Mouse (Mus musculus) gastrocnemius, postnatal 14 days (tissue): ENCODE results near the gene Ddit4. TPM values are rescaled to one million over a fixed set of nuclear protein-coding genes. Genes with fewer than 3 reads are reported as not detected.

Experiments
- DNase-seq: peaks from one replicate; pipeline ENCODE4 v3.0.0; 2021; ENCODE audit warnings: mixed read lengths
- intact Hi-C: fragments of 180-260 bp; cut with DNase I; formaldehyde crosslinking; loops from one replicate; pipeline ENCODE4 v1.15.1; 2025; ENCODE audit warnings: low total_unique reads
- total RNA-seq, 2 experiments: library from RNA; stranded (reverse); gene quantifications; 2 replicates each; pipeline ENCODE4 v1.2.3; 2021

Gene Ddit4
- total RNA-seq, 2 experiments from 2014 or later: 15.4 to 70.6 TPM

DNA sequence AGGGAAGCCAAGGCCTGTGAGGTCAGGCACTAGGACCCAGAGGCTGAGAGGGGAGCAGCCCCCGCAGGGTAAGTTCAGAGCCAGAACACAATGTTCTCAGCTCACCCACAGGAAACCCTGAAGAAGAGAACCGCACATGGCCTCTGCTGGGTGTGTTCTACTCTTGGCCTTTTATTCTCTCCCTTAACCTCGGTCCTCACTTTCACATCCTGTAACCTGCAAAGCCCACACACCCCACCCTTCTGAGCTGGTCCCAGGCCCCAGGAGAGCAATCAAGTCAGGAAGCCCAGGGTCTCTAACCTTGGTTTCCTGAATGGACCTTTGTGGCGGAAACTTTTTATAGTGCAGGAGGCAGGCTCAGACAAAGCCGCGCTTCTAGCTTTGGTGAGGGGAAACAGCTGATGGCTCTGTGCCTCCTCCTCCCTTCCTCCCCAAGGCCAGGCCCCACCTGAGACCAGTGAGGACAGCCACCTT, 22.6 kb upstream of the Ddit4 start:
- peak; percentile 62 for DNase-seq
- intact Hi-C loops: no loop called here

DNA sequence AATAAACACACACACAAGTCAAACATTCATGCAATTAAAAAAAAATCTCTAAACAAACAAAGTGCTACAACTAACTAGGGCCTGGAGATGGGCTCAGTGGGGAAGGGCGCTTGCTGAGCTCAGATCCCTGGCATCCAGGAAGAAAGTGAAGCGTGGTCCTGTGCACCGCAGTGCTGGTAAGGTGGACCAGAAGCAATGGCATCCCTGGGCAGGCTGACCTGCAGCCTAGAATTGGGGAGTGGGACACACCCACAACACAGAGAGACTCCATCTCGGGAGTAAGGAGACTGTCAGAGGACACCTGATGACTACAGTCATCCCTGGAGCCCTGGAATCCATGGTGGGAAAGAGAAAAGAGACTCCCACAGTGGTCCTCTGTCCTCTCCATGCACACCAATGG, 21.8 kb upstream of the Ddit4 start:
- intact Hi-C loops: no loop called here
- no peak for DNase-seq

GRCm38 (mm10) chr10:59972999-59973398, 21.4 kb upstream of the Ddit4 start:
- no peak for DNase-seq
- intact Hi-C loops: no loop called here

DNA sequence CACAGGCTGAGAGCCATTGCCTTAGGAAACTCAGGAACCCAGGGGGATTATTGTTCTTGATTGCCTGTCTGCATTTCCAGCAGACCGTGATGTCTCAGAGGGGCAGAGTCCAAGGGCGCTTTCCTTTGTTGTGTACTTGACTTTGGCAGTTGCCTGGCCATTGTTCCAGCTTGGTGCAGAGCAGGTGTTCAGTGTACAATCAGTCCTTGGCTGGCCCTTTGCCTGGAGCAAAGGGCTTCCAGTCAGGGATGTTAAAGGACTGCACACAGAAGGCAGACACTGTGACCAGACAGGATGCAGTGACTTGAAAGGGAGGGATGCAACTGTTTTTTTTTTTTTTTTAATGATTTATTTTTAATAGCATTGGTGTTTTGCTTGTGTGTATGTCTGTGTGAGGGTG, 20.9 kb upstream of the Ddit4 start:
- intact Hi-C loops: no loop called here
- peak; percentile 41 for DNase-seq

GRCm38 (mm10) chr10:59971813-59972212, 20.2 kb upstream of the Ddit4 start:
- intact Hi-C loops: no loop called here
- no peak for DNase-seq

DNA sequence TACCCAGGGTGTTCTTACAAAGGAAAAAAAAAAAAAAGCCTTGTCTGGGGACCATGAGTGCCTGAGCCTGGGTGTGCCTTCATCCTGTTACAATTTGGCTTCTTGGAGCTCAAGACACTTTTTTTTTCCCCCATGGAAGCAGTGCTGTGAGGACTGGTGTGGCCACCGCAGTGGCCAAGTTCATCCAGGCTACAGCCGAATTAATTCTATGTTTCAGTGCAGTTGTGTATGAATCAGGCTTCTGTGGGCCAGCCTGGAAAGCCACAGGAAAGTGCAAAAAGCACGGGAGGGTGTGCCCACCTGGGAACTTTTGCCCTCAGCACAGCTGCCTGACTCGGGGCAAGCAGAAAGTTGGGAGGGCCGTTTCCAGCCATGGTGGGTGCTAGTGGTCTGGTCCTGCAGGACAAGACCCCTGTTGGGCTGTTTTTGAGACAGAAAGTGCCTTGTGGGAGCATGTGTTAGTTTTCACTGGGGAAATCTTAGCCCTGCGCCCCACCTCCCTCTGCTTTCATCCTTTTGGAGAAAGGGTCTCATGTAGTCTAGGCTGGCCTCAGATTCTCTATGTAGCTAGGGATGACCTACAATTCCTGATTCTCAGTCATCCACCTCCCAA, 18.9 kb upstream of the Ddit4 start:
- DNase-seq: no peak
- intact Hi-C loops: no loop called here

DNA sequence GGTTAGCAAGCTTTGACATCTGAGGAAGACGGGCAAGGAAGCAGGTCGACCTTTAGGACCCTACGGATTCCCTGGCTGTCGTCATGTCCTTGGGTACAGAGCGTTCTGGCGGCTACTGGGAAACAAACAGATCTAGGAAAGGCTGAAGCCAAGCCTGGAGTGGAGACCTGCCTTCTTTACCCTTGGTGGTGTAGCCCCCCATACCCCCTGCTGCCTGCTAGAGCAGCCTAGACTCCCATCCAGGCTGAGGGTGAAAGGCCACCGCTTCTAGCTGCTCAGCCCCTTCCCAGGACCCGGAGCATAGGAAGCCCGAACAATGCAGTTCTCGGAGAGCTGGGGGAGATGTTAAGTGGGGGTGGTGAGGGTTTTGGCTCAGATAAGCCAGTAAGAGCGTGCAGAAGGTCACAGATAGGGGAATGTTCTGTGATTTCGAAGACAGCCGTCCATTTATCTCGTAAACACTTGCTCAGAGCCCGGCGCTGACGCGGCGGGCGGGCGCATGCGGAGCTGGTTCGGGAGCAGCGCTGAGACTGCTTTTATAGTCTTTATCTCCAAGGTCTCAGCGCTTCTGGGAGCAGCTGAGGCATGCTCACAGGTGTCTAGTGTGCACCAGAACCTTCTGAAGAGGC, 18.3 kb upstream of the Ddit4 start:
- peak; percentile 78 for DNase-seq
- intact Hi-C loops: no loop called here

GRCm38 (mm10) chr10:59967309-59967942, 15.8 kb upstream of the Ddit4 start:
- peak; percentile 34 for DNase-seq
- intact Hi-C loops: no loop called here

DNA sequence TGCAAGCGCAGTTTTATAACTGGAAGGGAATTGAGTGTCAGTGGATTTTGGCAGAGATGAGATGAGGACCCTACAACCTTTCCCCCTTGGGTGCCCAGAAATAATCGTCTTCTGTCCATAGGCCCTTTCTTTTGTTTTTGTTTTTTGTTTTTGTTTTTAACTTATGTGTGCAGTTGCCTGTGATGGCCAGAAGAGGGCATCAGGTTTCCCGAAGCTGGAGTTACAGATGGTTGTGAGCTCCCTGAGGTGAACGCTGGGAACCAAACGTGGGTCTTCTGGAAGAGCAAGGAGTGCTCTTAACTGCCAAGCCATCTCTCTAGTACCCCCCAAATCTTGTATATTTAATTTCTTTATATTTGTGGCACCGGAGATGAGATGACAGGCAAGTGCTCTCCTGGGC, 15.1 kb upstream of the Ddit4 start:
- no peak for DNase-seq
- intact Hi-C loops: no loop called here

GRCm38 (mm10) chr10:59965788-59966187, 14.2 kb upstream of the Ddit4 start:
- intact Hi-C loops: no loop called here
- DNase-seq: no peak

- no peak for DNase-seq
- intact Hi-C loops: no loop called here
Measured at GRCm38 (mm10) chr10:59965362-59965695, 13.7 kb upstream of the Ddit4 start.

DNA sequence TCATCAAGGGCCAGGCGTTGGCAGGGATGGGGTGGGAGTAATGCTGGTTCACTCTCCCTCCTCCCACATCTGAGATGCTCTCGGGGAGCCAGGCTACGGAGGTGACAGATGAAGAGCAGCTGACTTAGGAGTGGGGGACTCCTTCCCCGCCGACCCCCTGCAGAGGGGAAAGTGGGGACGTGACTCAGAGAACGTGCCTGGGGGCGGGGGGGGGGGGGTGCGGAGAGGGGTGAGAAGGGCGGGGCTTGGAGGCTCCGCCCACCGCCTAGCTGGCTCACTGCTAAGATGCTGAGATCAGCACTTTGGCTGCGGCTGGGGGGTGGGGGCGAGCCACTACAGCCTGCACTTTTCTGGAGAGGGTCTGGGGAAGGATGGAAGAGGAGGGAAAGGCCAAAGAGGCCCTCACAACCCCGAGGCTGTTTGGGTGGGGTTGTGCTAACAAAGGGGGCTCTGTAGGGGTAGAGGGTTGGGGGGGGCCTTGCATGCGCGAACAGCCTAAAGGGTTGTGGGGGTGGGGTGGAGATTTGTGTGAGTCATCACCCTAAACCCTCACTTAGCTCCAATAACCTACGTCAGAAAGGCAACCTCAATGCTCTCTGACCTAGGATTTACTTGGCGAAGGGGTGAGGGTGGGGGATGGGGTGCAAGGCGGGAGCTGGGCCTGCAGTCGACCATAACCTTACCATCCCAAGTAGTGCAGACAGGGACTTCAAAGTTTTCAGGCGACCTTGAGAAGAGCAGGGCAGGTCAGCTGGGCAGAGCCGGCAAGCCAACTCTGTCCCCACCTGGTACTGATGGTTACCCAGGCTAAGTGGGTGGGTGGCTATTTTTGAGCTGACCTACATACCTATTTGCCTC, 13.1 kb upstream of the Ddit4 start:
- DNase-seq: no peak
- intact Hi-C loops: no loop called here

- DNase-seq: no peak
- intact Hi-C loops: no loop called here
Measured at GRCm38 (mm10) chr10:59963609-59964008, 12.0 kb upstream of the Ddit4 start.

DNA sequence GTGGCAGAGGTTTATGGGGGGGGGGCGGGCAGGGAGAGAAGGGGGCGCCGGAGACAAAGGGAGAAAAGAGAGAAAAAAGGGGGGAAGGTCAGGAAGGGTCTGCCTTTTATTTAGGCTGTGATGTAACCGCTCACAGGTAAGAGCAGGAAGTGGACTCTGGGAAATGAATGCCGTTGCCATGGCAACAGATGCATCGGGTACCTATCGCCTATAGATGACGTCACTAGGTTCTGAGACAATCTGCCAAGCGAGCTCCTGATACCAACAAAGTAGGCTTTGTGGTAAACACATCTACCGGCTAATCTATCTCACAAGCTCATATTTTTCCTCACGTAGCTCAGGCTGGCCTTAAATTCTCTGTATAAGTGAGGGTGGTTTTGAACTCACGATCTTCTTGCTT, 7.9 kb upstream of the Ddit4 start:
- intact Hi-C loops: no loop called here
- no peak for DNase-seq

- DNase-seq: no peak
- intact Hi-C loops: no loop called here
Measured at GRCm38 (mm10) chr10:59958458-59958857, 6.8 kb upstream of the Ddit4 start.

DNA sequence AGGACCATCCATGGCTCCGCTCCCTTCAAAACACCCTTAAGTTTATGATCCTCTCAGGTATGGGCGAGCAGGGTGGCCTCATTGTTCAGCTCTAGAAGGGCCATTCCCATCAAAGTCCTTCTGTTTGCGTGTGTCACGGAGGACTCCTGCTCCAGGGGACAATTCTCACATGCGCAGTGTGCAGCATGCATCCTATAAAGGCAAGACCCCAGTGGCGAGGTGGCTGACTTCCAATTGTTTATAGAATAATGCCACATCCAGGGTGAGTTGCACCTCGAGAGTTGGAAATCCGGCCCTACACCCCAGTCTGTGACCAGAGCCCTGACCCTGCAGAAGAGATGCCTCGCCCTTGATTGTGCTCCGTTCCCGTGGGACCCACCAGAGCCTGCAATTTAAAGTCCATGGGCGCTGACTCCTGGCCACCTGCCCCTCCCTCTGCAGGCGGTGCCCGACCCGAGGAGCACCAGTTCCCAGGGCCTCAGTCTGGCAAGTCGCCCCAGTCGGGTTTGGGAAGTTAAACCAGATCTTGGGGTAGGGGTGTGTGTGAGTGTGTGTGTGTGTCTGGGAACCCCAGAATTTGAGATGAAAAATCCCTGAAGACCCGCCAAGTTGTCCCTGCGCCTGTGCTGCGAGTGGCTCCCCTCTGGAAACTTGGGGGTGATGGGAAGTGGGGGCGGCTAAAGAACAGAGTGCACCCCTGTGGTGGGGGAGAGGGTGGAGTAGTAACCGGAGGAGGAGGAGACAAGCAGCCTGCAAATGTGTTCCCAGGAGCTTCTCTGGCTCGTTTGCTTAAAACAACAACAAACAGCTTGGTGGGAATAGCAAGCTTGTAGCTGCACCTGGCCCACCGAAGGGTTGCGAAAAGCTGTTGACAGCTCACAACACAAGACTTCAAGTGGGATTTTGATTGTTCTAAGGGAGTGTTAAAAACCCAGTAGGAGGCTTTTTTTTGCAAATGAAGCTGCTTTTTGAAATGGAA, 5.8 kb upstream of the Ddit4 start:
- peak; percentile 59 for DNase-seq
- intact Hi-C loops: no loop called here

GRCm38 (mm10) chr10:59956681-59957080, 5.0 kb upstream of the Ddit4 start:
- DNase-seq: no peak
- intact Hi-C loops: no loop called here

DNA sequence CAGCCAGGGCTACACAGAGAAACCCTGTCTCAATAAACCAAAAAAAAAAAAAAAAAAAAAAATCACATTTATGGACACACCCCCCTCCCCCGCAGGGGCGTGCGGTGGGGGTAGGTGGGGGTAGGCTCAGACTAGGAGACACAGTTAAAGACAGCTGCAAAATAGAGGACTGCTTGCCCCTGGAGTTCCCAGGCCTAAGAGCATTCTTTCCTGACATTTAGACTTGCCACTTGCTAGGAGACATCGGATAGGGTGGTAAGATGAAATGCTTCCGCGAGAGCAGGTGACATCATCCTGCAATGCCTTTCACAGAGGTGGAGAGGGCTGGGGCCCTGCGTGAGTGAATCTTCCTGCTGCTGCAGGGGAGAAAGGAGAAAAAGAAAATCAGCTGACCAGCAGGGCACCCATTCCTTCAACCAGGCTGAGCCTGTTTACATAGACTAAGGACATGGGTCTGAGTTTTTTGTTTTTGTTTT, 2.0 kb upstream of the Ddit4 start:
- DNase-seq: no peak

More for the DNA sequence above, 2.0 kb upstream of the Ddit4 start:
- intact Hi-C loops: no loop called here
